ENCODE assay signal across 20 mouse cellular contexts in the genomic region with DNA sequence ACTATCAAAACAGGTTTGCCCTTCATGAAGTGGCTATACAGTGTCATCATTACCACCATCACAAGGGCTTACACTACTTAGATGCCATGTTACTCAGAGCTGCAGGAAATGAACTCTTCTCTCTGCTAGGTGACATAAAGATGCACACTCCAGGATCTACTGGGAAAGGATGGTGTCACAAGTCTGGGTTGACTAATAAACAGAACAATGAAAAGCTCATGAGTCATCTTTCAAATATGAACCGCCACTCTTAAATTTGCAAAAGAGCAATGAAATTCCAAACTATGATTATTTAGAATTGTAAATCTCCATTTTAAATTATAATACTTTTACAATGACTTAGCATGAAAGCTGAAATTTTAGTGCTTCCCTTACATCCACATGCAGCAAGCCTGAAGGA.
"Had no signal": no experiment of that assay in that cellular context is flagged by ENCODE, and none has a peak within 500 bp of the region (broad histone marks: within the 10 kb centered on the region; RNA-seq: fewer than 3 reads in every experiment).

No protein-coding gene starts in this region.

- H3K27ac ChIP-seq: lung, embryonic 15.5 days; macrophage; midbrain, embryonic 13.5 days; midbrain, embryonic 15.5 days; neural tube, embryonic 13.5 days; neural tube, embryonic 15.5 days had no signal

- DNase-seq: lung, adult 2 months; lung, postnatal 14 days; lung, postnatal 36 days; retina, postnatal 1 day; right cerebral cortex, adult 18-20 months; right cerebral cortex, postnatal 25 days; right cerebral cortex, postnatal 4 days; spleen, adult 18-20 months; thymus, adult 18-20 months; thymus, postnatal 14 days; thymus, postnatal 36 days had no signal

- H3K36me3 ChIP-seq: lung, embryonic 15.5 days; midbrain, embryonic 13.5 days; midbrain, embryonic 15.5 days; neural tube, embryonic 13.5 days; neural tube, embryonic 15.5 days had no signal

- H3K27me3 ChIP-seq: lung, embryonic 15.5 days; megakaryocyte, embryonic 14.5 days; midbrain, embryonic 13.5 days; midbrain, embryonic 15.5 days; neural tube, embryonic 13.5 days; neural tube, embryonic 15.5 days had no signal

- H3K9me3 ChIP-seq: lung, embryonic 15.5 days; megakaryocyte, embryonic 14.5 days; midbrain, embryonic 13.5 days; midbrain, embryonic 15.5 days; neural tube, embryonic 13.5 days; neural tube, embryonic 15.5 days had no signal

- H3K4me2 ChIP-seq: lung, embryonic 15.5 days; midbrain, embryonic 11.5 days; midbrain, embryonic 13.5 days; midbrain, embryonic 15.5 days; neural tube, embryonic 13.5 days; neural tube, embryonic 15.5 days had no signal

- H3K4me1 ChIP-seq: lung, embryonic 15.5 days; midbrain, embryonic 13.5 days; midbrain, embryonic 15.5 days; neural tube, embryonic 13.5 days; neural tube, embryonic 15.5 days had no signal

- ATAC-seq: lung, postnatal 0 days; midbrain, embryonic 13.5 days; midbrain, embryonic 15.5 days had no signal

- H3K4me3 ChIP-seq: lung, embryonic 15.5 days; megakaryocyte, embryonic 14.5 days; midbrain, embryonic 13.5 days; midbrain, embryonic 15.5 days; neural tube, embryonic 13.5 days; neural tube, embryonic 15.5 days had no signal

- H3K9ac ChIP-seq: lung, embryonic 15.5 days; midbrain, embryonic 13.5 days; midbrain, embryonic 15.5 days; neural tube, embryonic 13.5 days; neural tube, embryonic 15.5 days had no signal
